In the genomic region with DNA sequence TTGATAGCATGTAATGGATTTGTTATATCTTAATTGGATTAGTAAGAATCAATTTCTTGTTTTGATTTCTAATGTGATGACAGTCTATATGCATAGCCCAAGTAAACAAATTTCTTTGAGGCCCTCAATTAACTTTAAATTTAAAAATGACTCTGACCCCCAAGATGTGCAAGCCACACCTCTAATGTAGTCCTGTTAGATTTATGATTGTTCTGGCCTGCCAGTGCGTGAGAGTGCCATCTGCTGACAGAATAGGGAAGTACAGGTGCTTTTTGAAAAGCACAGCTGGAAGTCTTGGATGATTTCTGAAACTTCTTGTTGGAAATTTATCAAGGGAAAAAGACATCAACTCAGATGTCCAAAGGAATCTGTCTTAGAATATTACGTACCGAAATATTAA, we compare ENCODE assay signal across 8 mouse cellular contexts.
DNase-seq lines count a peak whose midpoint lies in the region; ATAC-seq and TF ChIP-seq lines count a peak whose summit lies in the region.

No protein-coding gene starts in this region.

- no peaks in the 10 kb centered on the region for H3K27me3 ChIP-seq in heart, embryonic 11.5 days (ENCODE audit: control insufficient read depth, insufficient read depth, low read length)

- peak; percentile 88 for TF ChIP-seq CTCF in cortical plate, adult 2 months (IDR thresholded peaks at IDR 0.05; ENCODE audit: extremely low read depth, insufficient read depth, low read length)

- 42% methylated on average over 3 of the region's 3 CpGs for WGBS in heart, embryonic 11.5 days (ENCODE audit: insufficient replicate concordance)

- no peak for TF ChIP-seq POLR2A in cortical plate, adult 2 months (IDR thresholded peaks at IDR 0.05; ENCODE audit: extremely low read depth, insufficient read depth, low read length)

- no peaks in the 10 kb centered on the region for H3K36me3 ChIP-seq in heart, embryonic 11.5 days (ENCODE audit: control insufficient read depth, insufficient read depth, low read length)

- peak; percentile 85 for DNase-seq in heart, adult 11 months
- peak; percentile 16 to 45 for DNase-seq in urinary bladder, adult 18-20 months (ENCODE audit: low spot score in 2 of 2)
- DNase-seq in urinary bladder, postnatal 10 days (ENCODE audit: low spot score): no peak
- peak; percentile 74 for DNase-seq in kidney, adult 9 months
- peak; percentile 83 for DNase-seq in lung, postnatal 10 days
- peak; percentile 9 to 21 for DNase-seq in thymus, postnatal 36 days

- ATAC-seq in heart, embryonic 11.5 days (replicated peaks; ENCODE audit: insufficient number of reproducible peaks, low FRiP score, low TSS enrichment): no peak

- H3K9me3 ChIP-seq in heart, embryonic 11.5 days (replicated peaks; ENCODE audit: control insufficient read depth, low read length): no peaks in the 10 kb centered on the region

- H3K27ac ChIP-seq in heart, embryonic 11.5 days (ENCODE audit: low read depth, low read length): no peak overlapping the region
- H3K27ac ChIP-seq in cortical plate, adult 2 months (ENCODE audit: insufficient read depth, low read length): no peak overlapping the region

- H3K4me1 ChIP-seq in heart, embryonic 11.5 days (ENCODE audit: control insufficient read depth, insufficient read depth, low read length): peaks cover 6% of the 10 kb centered on the region; the same call in 1 of the 2 replicates
- H3K4me1 ChIP-seq in cortical plate, adult 2 months (ENCODE audit: control insufficient read depth, insufficient read depth, low read length): peaks cover 6% of the 10 kb centered on the region

- no peak overlapping the region for H3K9ac ChIP-seq in heart, embryonic 11.5 days (ENCODE audit: low read depth, low read length)

- no peak overlapping the region for H3K4me2 ChIP-seq in heart, embryonic 11.5 days

- H3K4me3 ChIP-seq in heart, embryonic 11.5 days (ENCODE audit: low read depth, low read length): no peak overlapping the region
- no peak overlapping the region for H3K4me3 ChIP-seq in cortical plate, adult 2 months (ENCODE audit: insufficient read depth, low read length)
